Mouse (Mus musculus) frontal cortex, postnatal 14 days (tissue): ENCODE results near the gene Micu1.

Source experiments
- DNase-seq, 2 experiments: peaks; one replicate each; pipeline ENCODE4 v3.0.0; 2022; ENCODE audit warnings: low spot score in 2 of 2

The Micu1 gene

GRCm38 (mm10) chr10:59809991-59810574 lies 107.8 kb downstream of the Micu1 start:
- DNase-seq = no peak

- DNase-seq = no peak
These were observed 110.7 kb downstream of the Micu1 start for GRCm38 (mm10) chr10:59812939-59813338.

DNA sequence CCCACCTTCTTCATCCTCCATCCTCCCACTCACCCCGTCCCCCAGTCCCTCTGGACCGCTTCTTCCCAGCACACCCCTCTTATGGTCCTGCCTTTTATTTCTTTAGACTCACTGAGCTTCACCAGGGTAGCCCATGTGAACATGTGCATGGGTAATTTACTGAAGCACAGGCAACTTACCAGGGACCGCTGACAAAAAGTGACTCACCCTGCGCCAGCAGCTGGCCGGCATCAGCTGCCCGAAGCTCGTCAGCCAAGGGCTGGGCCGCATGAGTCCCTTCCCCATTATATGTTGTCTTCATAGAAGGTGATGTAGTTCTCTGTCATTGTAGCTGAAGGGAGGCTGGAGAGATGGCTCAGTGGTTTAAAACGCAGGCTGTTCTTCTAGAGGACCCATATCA lies 111.5 kb downstream of the Micu1 start:
- no peak for DNase-seq

DNA sequence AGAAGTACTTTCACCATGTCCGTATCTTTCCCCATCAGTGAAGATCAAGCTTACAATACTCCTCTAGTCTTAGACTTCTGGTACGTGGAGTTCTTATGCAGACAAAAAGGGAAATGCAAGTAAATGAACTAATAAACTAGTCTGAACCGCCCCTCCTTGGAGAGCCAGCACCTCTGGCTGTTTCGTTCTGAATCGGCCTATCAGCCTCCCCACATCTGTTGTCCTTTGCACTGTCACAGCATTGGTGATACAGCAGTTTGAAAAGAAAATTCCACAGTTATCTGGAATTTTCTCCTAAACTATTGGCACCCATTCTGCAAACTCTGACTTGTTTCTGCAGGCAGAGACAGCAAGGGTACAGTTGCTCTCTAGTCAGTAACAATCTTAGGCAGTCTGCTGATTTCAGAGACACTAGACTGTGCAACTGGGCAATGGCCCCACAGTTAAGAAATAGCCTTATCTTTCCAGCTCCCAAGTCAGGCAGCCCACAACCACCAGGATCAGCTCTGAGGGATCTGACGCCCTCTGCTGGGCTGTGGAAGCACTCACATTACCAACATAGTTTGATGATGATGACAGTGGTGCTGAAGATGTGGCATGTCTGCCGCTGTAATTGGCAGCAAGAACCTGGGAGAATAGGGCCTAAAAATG lies 112.4 kb downstream of the Micu1 start:
- peak in 1 of 2 experiments; percentile 28 for DNase-seq

DNA sequence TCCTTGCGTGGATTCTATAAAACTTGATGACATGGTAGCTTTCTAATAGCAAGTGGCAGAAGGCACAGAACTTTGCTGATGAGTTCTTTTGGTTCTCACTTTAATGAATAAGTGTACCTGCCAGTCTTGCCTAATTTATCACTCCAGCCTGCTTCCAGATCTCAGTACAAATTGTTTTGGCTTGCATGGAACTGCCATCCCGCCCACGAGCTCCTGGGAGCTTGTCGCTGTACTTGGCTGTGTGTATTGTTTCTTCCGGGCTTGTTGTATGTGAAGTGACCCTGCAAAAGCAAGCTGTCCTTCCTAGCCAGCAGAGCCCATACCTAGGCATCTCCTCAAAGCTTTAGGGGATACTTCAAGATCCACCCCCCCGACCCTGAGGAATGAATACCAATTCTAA lies 114.3 kb downstream of the Micu1 start:
- no peak for DNase-seq

- DNase-seq = no peak
These were observed 115.3 kb downstream of the Micu1 start for GRCm38 (mm10) chr10:59817528-59817927.

GRCm38 (mm10) chr10:59817991-59818390 lies 115.7 kb downstream of the Micu1 start:
- no peak for DNase-seq

GRCm38 (mm10) chr10:59819146-59819545 lies 116.9 kb downstream of the Micu1 start:
- no peak for DNase-seq

- no peak for DNase-seq
These were observed 118.6 kb downstream of the Micu1 start for GRCm38 (mm10) chr10:59820886-59821285.

DNA sequence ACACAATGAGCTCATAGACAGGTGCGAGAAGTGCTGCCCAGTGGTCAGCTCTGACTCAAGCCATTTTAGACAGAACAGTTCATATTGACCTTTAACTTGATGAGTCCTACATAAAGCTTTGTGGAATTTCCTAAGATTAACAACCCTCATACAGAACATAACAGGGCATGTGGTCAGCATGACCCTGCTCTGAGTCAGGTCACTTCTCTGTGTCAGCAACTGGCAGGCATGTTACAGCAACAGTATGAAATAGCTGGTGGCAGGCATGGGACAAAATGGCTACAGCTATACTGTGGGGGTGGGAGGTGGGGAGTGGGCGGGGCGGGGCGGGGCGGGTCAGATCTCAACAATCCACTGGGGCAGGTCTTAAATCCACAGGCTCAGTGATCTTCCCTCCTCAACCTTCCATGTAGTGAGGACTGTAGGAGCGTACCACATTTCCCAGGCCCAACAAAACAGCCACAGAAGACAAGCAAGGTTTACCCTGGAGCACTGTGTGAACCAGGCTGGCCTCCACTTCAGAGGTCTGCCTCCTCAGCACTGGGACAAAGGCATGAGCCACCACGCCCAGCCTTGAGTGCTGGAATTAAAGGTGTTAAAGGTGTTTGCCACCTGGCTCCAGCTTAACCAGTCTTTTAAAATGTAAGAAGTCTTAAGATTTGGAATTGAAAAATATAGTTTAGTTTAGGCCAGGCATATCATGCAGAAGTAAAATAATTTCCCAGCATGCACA lies 119.2 kb downstream of the Micu1 start:
- DNase-seq = no peak

DNA sequence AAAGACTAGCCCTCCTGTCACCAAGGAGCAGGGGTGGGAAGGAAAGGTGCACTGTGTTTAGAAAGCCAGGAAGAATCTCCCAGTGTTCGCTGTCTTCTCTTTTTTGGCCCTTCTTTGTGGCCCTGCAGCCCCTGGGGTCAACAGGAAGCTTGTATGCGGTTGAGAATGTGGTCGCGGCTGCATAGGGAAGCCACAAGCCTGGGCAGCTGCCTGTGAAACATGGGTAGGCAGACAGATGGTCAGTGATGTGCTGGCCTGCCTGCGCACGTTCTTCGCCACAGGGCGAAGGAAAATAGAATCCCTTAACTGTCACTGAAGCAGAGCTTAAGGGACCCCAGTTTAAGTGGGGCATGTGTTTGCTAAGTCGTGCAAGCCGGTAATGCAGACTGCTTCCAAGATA lies 120.6 kb downstream of the Micu1 start:
- no peak for DNase-seq

DNA sequence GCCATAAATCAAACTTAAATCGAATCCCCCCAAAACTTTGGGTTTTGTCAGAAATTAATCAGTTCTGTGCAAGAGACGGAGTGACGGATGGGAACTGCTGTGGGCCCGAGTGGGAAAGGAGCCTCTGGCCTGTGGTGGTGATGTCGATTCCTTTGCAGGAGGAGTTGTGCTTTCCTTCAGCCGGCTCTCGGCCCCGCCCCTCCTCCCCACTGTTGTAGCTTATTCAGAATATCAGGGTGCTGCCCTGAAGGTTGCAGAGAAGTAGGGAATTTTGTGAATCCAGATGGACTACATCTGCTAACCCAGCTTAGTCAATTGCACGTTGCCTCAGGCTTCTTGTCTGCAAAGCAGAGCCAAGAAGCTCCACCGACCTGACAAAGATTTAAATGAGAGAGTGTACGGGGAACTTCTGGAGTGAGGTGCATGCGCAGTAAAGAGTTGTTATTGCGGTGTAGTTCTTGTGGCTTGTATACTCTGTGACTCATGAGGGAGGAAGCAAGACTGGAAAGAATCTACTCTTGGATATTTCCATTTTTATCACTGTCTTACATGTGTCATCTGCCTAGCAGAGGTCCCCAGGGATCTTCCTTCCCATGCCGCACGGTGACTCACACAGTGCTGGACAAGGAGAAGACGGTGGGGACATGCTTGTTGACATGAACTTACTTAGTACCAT lies 123.0 kb downstream of the Micu1 start:
- no peak for DNase-seq

GRCm38 (mm10) chr10:59829886-59830285 lies 127.6 kb downstream of the Micu1 start:
- no peak for DNase-seq

DNA sequence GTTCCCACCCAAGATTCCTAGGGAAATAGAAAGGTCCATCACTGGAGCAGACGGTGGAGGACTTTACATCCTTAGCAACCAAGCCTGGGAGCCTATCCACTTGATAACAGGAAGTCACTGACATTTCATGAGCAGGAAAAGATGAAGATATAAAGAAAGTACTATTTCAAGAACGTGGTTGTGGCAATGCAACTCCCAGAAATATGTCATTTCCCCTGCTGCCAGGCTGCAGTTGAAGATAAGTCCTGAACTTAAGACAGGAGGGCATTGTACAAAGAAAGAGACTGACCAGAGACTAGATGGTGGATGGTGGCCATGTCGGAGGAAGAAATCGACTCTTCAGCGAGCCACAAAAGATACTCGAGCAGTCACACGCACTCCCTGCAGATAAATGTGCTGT lies 129.7 kb downstream of the Micu1 start:
- DNase-seq = no peak

- DNase-seq = no peak
These were observed 133.3 kb downstream of the Micu1 start for GRCm38 (mm10) chr10:59835301-59836155.

DNA sequence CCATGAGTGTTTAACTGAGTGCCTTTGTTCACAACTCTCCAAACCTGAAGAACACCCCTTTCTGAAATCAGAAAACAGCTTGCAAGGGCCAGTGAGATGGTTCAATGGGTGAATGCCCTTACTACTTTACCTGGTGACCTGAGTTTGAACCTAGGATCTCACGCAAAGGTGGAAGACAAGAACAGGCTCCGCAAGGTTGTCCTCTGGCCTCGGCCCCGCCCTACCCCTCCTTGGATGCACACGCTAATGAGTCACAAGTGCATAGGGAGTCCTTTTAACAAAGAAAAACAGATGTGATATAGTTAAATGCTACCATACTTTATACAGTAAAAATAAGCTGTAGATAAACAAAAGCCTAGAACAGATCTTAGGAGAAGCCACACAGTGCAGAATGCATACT lies 135.2 kb downstream of the Micu1 start:
- no peak for DNase-seq

DNA sequence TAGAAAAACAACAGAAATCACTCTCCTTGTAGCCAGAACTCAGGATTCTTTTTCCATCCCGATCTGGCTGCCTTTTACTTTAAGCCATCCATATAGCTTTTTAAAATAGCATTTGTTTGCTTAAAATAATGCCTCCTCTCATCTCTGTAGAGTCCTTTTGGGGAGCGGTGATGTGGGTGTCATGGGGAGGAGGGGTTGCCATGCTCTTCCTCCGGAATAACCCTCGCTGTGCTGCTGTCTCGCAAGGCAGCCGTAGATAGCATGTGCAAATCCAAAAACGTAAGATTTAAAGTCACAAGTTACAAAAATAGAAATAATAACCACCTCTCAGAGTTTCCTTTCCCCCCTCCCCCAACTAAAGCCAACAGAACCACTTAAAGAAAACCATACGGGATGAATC lies 139.2 kb downstream of the Micu1 start:
- DNase-seq = no peak

DNA sequence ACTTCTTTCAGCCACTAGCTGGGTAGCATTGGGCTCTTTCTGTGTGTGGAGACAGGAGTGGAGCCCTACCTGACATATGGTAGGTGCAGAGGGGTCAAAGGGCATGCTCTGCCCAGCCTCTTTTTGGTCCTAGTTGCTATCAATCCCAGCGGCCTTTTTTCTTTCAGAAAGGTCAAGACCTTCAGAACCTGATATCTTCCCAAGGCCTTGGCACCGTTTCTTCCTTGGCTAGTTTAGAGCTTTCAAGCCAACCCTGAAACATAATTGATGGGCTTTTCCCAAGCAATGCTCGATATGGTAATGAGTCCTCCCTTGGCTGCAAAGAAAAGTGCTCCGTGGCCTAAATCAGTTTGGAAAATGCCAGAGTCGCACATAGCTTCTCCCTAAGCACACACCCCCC lies 140.8 kb downstream of the Micu1 start:
- no peak for DNase-seq

- DNase-seq = no peak
These were observed 142.4 kb downstream of the Micu1 start for GRCm38 (mm10) chr10:59844686-59845085.

GRCm38 (mm10) chr10:59846416-59846815 lies 144.1 kb downstream of the Micu1 start:
- DNase-seq = no peak

DNA sequence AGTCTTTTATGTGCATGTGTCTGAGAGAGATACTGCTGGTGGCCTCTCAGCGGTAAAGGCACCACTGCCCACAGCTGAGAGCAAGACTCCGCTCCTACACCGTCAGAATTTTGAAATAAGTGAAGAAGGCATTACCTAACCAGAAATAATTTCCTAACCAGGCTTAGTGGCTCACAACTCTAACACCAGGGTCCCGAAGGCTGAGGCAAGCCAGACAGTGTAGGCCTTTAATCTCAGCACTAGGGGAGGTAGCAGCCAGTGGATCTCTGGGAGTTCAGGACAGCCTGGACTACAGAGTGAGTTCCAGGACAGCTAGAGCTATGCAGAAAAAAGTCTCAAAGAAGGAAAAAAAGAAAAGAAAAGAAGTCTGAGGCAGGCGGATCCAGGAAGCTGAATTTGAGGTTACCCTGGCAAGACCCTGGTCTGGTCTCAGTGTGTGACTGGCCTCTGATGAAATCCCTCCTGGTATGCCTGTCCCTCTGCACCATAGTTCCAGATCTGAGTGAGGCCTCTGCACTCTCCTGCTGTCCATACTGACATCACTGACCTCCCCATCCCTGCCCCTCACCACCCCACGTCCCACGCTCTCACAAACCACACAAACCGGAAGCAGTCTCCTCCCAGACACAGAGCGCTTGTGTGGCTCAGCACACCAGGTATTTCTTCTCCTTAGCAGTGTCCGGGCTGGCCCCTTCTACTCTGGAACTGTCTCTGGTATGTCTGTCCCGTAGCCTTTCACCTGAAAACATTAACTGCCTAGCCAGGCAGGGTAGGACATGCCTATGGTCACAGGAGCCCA lies 146.0 kb downstream of the Micu1 start:
- no peak for DNase-seq
